Mouse (Mus musculus): ENCODE results near the gene Tasp1.
"Not testable (repeated sequence)": the region's sequence is repeated elsewhere in the genome, so short reads cannot be mapped to it uniquely, and the experiment has no call there.

Gene Tasp1

GRCm38 (mm10) chr2:139884264-139884637 lies 182.4 kb downstream of the Tasp1 start:
- DNase-seq (ENCODE audit: extremely low spot score, low spot score): no peak

GRCm38 (mm10) chr2:139883581-139884263 lies 182.9 kb downstream of the Tasp1 start:
- DNase-seq (ENCODE audit: extremely low spot score, low spot score): no peak

GRCm38 (mm10) chr2:139878052-139878621 lies 188.5 kb downstream of the Tasp1 start:
- no peak for DNase-seq (ENCODE audit: extremely low spot score, low spot score)

GRCm38 (mm10) chr2:139875876-139876275 lies 190.7 kb downstream of the Tasp1 start:
- no peak for DNase-seq (ENCODE audit: extremely low spot score, low spot score)

- DNase-seq (ENCODE audit: extremely low spot score, low spot score): no peak
Measured at GRCm38 (mm10) chr2:139874173-139874572, 192.4 kb downstream of the Tasp1 start.

- no peak for DNase-seq (ENCODE audit: extremely low spot score, low spot score)
Measured at GRCm38 (mm10) chr2:139873762-139874161, 192.8 kb downstream of the Tasp1 start.

GRCm38 (mm10) chr2:139869071-139869470 lies 197.5 kb downstream of the Tasp1 start:
- DNase-seq (ENCODE audit: extremely low spot score, low spot score): not testable (repeated sequence)

- not testable (repeated sequence) for DNase-seq (ENCODE audit: extremely low spot score, low spot score)
Measured at GRCm38 (mm10) chr2:139863396-139863795, 203.2 kb downstream of the Tasp1 start.

- DNase-seq (ENCODE audit: extremely low spot score, low spot score): no peak
Measured at GRCm38 (mm10) chr2:139860133-139860494, 206.5 kb downstream of the Tasp1 start.

GRCm38 (mm10) chr2:139859424-139860132 lies 207.0 kb downstream of the Tasp1 start:
- no peak for DNase-seq (ENCODE audit: extremely low spot score, low spot score)

GRCm38 (mm10) chr2:139849621-139850020 lies 217.0 kb downstream of the Tasp1 start:
- no peak for DNase-seq (ENCODE audit: extremely low spot score, low spot score)

GRCm38 (mm10) chr2:139841359-139841758 lies 225.2 kb downstream of the Tasp1 start:
- no peak for DNase-seq (ENCODE audit: extremely low spot score, low spot score)

GRCm38 (mm10) chr2:139840941-139841340 lies 225.7 kb downstream of the Tasp1 start:
- no peak for DNase-seq (ENCODE audit: extremely low spot score, low spot score)

GRCm38 (mm10) chr2:139821589-139822378 lies 244.8 kb downstream of the Tasp1 start:
- DNase-seq (ENCODE audit: extremely low spot score, low spot score): no peak

GRCm38 (mm10) chr2:139817275-139817674 lies 249.3 kb downstream of the Tasp1 start:
- no peak for DNase-seq (ENCODE audit: extremely low spot score, low spot score)

- no peak for DNase-seq (ENCODE audit: extremely low spot score, low spot score)
Measured at GRCm38 (mm10) chr2:139807887-139808286, 258.7 kb downstream of the Tasp1 start.

- DNase-seq (ENCODE audit: extremely low spot score, low spot score): no peak
Measured at GRCm38 (mm10) chr2:139804041-139804440, 262.6 kb downstream of the Tasp1 start.

GRCm38 (mm10) chr2:139792345-139793120 lies 274.1 kb downstream of the Tasp1 start:
- DNase-seq (ENCODE audit: extremely low spot score, low spot score): no peak

GRCm38 (mm10) chr2:139788658-139789057 lies 277.9 kb downstream of the Tasp1 start:
- no peak for DNase-seq (ENCODE audit: extremely low spot score, low spot score)

- DNase-seq (ENCODE audit: extremely low spot score, low spot score): no peak
Measured at GRCm38 (mm10) chr2:139784946-139785345, 281.7 kb downstream of the Tasp1 start.

- no peak for DNase-seq (ENCODE audit: extremely low spot score, low spot score)
Measured at GRCm38 (mm10) chr2:139784465-139784864, 282.1 kb downstream of the Tasp1 start.
